Mouse (Mus musculus): ENCODE results near the gene Tas1r1. TPM values are rescaled to one million over a fixed set of nuclear protein-coding genes. Genes with fewer than 3 reads are reported as not detected.

The Tas1r1 gene
- polyA plus RNA-seq, 1 experiment from 2014 or later = 2.1 TPM

GRCm38 (mm10) chr4:152021568-152022097, 16.7 kb downstream of the Tas1r1 start:
- H3K27me3 ChIP-seq (ENCODE audit: control insufficient read depth, insufficient read depth, low read depth, low read length) = no peaks in the 10 kb centered on the region
- H3K9ac ChIP-seq (ENCODE audit: low read depth, low read length) = no peak overlapping the region
- peaks cover 42% of the 10 kb centered on the region for H3K36me3 ChIP-seq (ENCODE audit: control insufficient read depth, insufficient read depth, low read length)
- 78% methylated on average over 12 of the region's 12 CpGs for WGBS
- H3K4me2 ChIP-seq (ENCODE audit: low read length) = no peak overlapping the region
- no peak overlapping the region for H3K4me3 ChIP-seq (ENCODE audit: low read depth, low read length)
- H3K4me1 ChIP-seq (ENCODE audit: control insufficient read depth, insufficient read depth, low read length) = peaks cover 29% of the 10 kb centered on the region
- H3K9me3 ChIP-seq (replicated peaks; ENCODE audit: control insufficient read depth, low read length, poor library complexity, severe bottlenecking) = no peaks in the 10 kb centered on the region
- no peak for ATAC-seq
- no peak overlapping the region for H3K27ac ChIP-seq (ENCODE audit: low read length)

DNA sequence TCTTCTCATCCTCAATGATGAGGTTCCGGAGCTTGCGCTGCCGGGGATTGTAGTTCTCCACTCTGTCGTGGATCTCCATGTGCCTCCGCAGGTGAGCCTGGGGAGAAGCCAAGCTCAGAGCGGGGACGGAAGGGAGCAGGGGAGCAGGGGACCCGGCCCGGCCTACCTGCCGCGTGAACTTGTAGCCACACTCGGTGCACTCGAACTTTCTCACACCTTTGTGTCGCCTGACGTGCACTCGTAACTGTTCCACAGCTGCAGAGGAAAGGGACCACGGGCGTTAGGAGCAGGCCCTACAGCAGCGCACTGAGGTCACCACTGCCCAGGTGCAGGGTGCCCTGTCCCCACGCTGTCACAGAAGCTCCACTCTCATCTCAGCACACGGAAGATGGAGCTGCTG, 18.3 kb downstream of the Tas1r1 start:
- Histone ChIP-seq H3K27ac (ENCODE audit: low read length) (no peak overlapping the region), H3K9me3 (replicated peaks; ENCODE audit: control insufficient read depth, low read length, poor library complexity, severe bottlenecking) (no peaks in the 10 kb centered on the region), H3K4me3 (ENCODE audit: low read depth, low read length) (no peak overlapping the region), H3K4me2 (ENCODE audit: low read length) (no peak overlapping the region), H3K36me3 (ENCODE audit: control insufficient read depth, insufficient read depth, low read length) (peaks cover 44% of the 10 kb centered on the region), H3K27me3 (ENCODE audit: control insufficient read depth, insufficient read depth, low read depth, low read length) (no peaks in the 10 kb centered on the region), H3K4me1 (ENCODE audit: control insufficient read depth, insufficient read depth, low read length) (peaks cover 13% of the 10 kb centered on the region), H3K9ac (ENCODE audit: low read depth, low read length) (no peak overlapping the region)
- no peak for ATAC-seq
- WGBS = 95% methylated on average over 21 of the region's 21 CpGs

DNA sequence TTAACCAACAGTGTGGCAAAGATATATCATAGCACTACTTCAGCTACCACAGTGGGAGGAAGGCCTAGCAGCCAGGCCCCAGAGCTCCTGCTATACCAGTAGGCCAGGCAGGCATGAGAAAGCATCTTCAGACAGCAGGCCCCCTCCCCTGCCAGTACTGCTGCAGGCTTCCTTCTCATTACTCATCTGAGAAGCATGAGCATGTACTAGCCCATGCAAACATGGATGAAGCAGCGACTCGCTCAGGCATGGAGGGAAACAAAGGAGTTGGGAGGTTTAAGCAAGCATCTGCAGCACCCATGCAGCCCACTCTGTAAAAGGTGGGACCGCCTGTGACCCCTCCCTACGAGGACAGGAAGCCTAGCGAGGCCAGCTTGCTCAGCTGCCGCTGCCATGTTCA, 19.3 kb downstream of the Tas1r1 start:
- peaks cover 44% of the 10 kb centered on the region for H3K36me3 ChIP-seq (ENCODE audit: control insufficient read depth, insufficient read depth, low read length)
- WGBS = 83% methylated on average over 6 of the region's 6 CpGs
- H3K27me3 ChIP-seq (ENCODE audit: control insufficient read depth, insufficient read depth, low read depth, low read length) = no peaks in the 10 kb centered on the region

GRCm38 (mm10) chr4:152013036-152013813, 25.1 kb downstream of the Tas1r1 start:
- no peak overlapping the region for H3K9ac ChIP-seq (ENCODE audit: low read depth, low read length)
- no peak for ATAC-seq
- peaks cover 6% of the 10 kb centered on the region; the same call in 1 of the 2 replicates for H3K27me3 ChIP-seq (ENCODE audit: control insufficient read depth, insufficient read depth, low read depth, low read length)
- 0 out of 2 replicates have a peak, but pooled peaks cover 2% of the 10 kb centered on the region for H3K36me3 ChIP-seq (ENCODE audit: control insufficient read depth, insufficient read depth, low read length)
- H3K4me1 ChIP-seq (ENCODE audit: control insufficient read depth, insufficient read depth, low read length) = peaks cover 19% of the 10 kb centered on the region
- H3K27ac ChIP-seq (ENCODE audit: low read length) = no peak overlapping the region
- H3K4me3 ChIP-seq (ENCODE audit: low read depth, low read length) = no peak overlapping the region
- 86% methylated on average over 12 of the region's 12 CpGs for WGBS
- H3K4me2 ChIP-seq (ENCODE audit: low read length) = no peak overlapping the region
- H3K9me3 ChIP-seq (replicated peaks; ENCODE audit: control insufficient read depth, low read length, poor library complexity, severe bottlenecking) = no peaks in the 10 kb centered on the region

More for the DNA sequence above, 19.3 kb downstream of the Tas1r1 start:
- Histone ChIP-seq H3K9me3 (replicated peaks; ENCODE audit: control insufficient read depth, low read length, poor library complexity, severe bottlenecking) (no peaks in the 10 kb centered on the region), H3K27ac (ENCODE audit: low read length) (no peak overlapping the region), H3K9ac (ENCODE audit: low read depth, low read length) (no peak overlapping the region), H3K4me3 (ENCODE audit: low read depth, low read length) (no peak overlapping the region), H3K4me1 (ENCODE audit: control insufficient read depth, insufficient read depth, low read length) (0 out of 2 replicates have a peak, but pooled peaks cover 4% of the 10 kb centered on the region), H3K4me2 (ENCODE audit: low read length) (no peak overlapping the region)
- ATAC-seq = no peak

GRCm38 (mm10) chr4:152012109-152012508, 26.3 kb downstream of the Tas1r1 start:
- ATAC-seq = no peak
- WGBS = 95% methylated on average over 16 of the region's 16 CpGs

DNA sequence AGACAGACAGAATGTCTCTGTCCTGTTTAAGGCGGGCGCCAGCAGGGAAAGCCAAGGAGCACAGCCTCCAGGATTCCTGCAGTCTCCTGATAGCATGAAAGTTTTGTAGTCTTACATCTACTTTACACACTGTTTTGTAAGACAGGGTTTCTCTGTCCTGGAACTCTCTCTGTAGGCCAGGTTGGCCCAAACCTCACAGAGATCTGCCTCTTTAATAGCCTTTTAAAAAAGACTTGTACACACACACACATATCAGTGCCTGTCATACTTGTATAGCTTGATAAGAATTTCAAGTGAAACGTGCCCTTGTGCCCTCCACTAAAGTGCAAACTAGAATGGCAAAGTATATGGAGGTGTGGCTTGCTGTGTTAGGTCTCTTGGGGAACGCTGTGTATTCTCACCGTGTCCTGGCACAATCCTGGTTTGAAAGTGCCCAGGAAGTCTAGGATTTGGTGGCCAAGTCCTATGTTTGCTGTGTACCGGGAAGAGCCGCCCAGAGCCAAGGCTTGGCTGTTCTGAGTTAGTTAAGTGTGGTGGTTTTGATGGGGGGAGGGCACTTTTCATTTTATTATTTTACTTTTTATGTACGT, 27.1 kb downstream of the Tas1r1 start:
- 0 out of 2 replicates have a peak, but pooled peaks cover 2% of the 10 kb centered on the region for H3K36me3 ChIP-seq (ENCODE audit: control insufficient read depth, insufficient read depth, low read length)
- WGBS = 78% methylated on average over 8 of the region's 8 CpGs
- H3K4me1 ChIP-seq (ENCODE audit: control insufficient read depth, insufficient read depth, low read length) = peaks cover 24% of the 10 kb centered on the region
- H3K27me3 ChIP-seq (ENCODE audit: control insufficient read depth, insufficient read depth, low read depth, low read length) = peaks cover 16% of the 10 kb centered on the region
- no peak overlapping the region for H3K4me3 ChIP-seq (ENCODE audit: low read depth, low read length)
- peak overlapping the region; percentile 73; the same call in 1 of the 2 replicates for H3K9ac ChIP-seq (ENCODE audit: low read depth, low read length)
- no peak for ATAC-seq
- H3K9me3 ChIP-seq (replicated peaks; ENCODE audit: control insufficient read depth, low read length, poor library complexity, severe bottlenecking) = no peaks in the 10 kb centered on the region
- no peak overlapping the region for H3K27ac ChIP-seq (ENCODE audit: low read length)
- peak overlapping the region; percentile 99 for H3K4me2 ChIP-seq (ENCODE audit: low read length)

More at GRCm38 (mm10) chr4:152012109-152012508, 26.3 kb downstream of the Tas1r1 start:
- peaks cover 24% of the 10 kb centered on the region for H3K4me1 ChIP-seq (ENCODE audit: control insufficient read depth, insufficient read depth, low read length)
- H3K36me3 ChIP-seq (ENCODE audit: control insufficient read depth, insufficient read depth, low read length) = 0 out of 2 replicates have a peak, but pooled peaks cover 2% of the 10 kb centered on the region
- H3K27me3 ChIP-seq (ENCODE audit: control insufficient read depth, insufficient read depth, low read depth, low read length) = peaks cover 11% of the 10 kb centered on the region
- no peak overlapping the region for H3K4me3 ChIP-seq (ENCODE audit: low read depth, low read length)
- H3K9ac ChIP-seq (ENCODE audit: low read depth, low read length) = no peak overlapping the region
- H3K27ac ChIP-seq (ENCODE audit: low read length) = no peak overlapping the region
- H3K9me3 ChIP-seq (replicated peaks; ENCODE audit: control insufficient read depth, low read length, poor library complexity, severe bottlenecking) = no peaks in the 10 kb centered on the region
- no peak overlapping the region for H3K4me2 ChIP-seq (ENCODE audit: low read length)

- H3K4me1 ChIP-seq (ENCODE audit: control insufficient read depth, insufficient read depth, low read length) = peaks cover 24% of the 10 kb centered on the region
- H3K27me3 ChIP-seq (ENCODE audit: control insufficient read depth, insufficient read depth, low read depth, low read length) = peaks cover 16% of the 10 kb centered on the region
- H3K4me2 ChIP-seq (ENCODE audit: low read length) = peak overlapping the region; percentile 99
- H3K27ac ChIP-seq (ENCODE audit: low read length) = no peak overlapping the region
- peak overlapping the region; percentile 77 for H3K4me3 ChIP-seq (ENCODE audit: low read depth, low read length)
- ATAC-seq = no peak
- 0 out of 2 replicates have a peak, but pooled peaks cover 2% of the 10 kb centered on the region for H3K36me3 ChIP-seq (ENCODE audit: control insufficient read depth, insufficient read depth, low read length)
- whole genome bisulfite sequencing = 9% methylated on average over 13 of the region's 13 CpGs
- peak overlapping the region; percentile 73; the same call in 1 of the 2 replicates for H3K9ac ChIP-seq (ENCODE audit: low read depth, low read length)
- H3K9me3 ChIP-seq (replicated peaks; ENCODE audit: control insufficient read depth, low read length, poor library complexity, severe bottlenecking) = no peaks in the 10 kb centered on the region
Measured at GRCm38 (mm10) chr4:152010707-152011134, 27.6 kb downstream of the Tas1r1 start.

GRCm38 (mm10) chr4:152010091-152010706, 28.2 kb downstream of the Tas1r1 start:
- WGBS = 4% methylated on average over 10 of the region's 10 CpGs
- H3K27ac ChIP-seq (ENCODE audit: low read length) = no peak overlapping the region
- H3K27me3 ChIP-seq (ENCODE audit: control insufficient read depth, insufficient read depth, low read depth, low read length) = peaks cover 16% of the 10 kb centered on the region
- H3K4me3 ChIP-seq (ENCODE audit: low read depth, low read length) = peak overlapping the region; percentile 77
- no peaks in the 10 kb centered on the region for H3K36me3 ChIP-seq (ENCODE audit: control insufficient read depth, insufficient read depth, low read length)
- no peaks in the 10 kb centered on the region for H3K9me3 ChIP-seq (replicated peaks; ENCODE audit: control insufficient read depth, low read length, poor library complexity, severe bottlenecking)
- H3K4me1 ChIP-seq (ENCODE audit: control insufficient read depth, insufficient read depth, low read length) = peaks cover 24% of the 10 kb centered on the region
- no peak for ATAC-seq
- H3K9ac ChIP-seq (ENCODE audit: low read depth, low read length) = peak overlapping the region; percentile 73
- peak overlapping the region; percentile 99 for H3K4me2 ChIP-seq (ENCODE audit: low read length)

Data from midbrain, embryonic 16.5 days (tissue).